In genomic region chr10:72655017-72655509, GRCm38 (mm10) we compare ENCODE assay signal across 8 mouse cellular contexts. TPM values are rescaled to one million over a fixed set of nuclear protein-coding genes. Genes with fewer than 3 reads are reported as not detected.
DNase-seq lines count a peak whose midpoint lies in the region; ATAC-seq and TF ChIP-seq lines count a peak whose summit lies in the region.

No protein-coding gene starts in this region.

- peaks cover 2% of the 10 kb centered on the region for H3K79me2 ChIP-seq in heart, adult 2 months (replicated peaks; ENCODE audit: control insufficient read depth, insufficient read depth, low read length)

- TF ChIP-seq EP300 in heart, adult 2 months (IDR thresholded peaks at IDR 0.05; ENCODE audit: insufficient read depth, low read depth, low read length), result no peak

- peaks cover 7% of the 10 kb centered on the region for H3K4me1 ChIP-seq in heart, adult 2 months (ENCODE audit: control insufficient read depth, insufficient read depth, low read length)
- H3K4me1 ChIP-seq in embryonic facial prominence, embryonic 14.5 days (ENCODE audit: control insufficient read depth, insufficient read depth, low read length), result peaks cover 5% of the 10 kb centered on the region; the same call in 1 of the 2 replicates
- peaks cover 5% of the 10 kb centered on the region; the same call in 1 of the 2 replicates for H3K4me1 ChIP-seq in stomach, embryonic 15.5 days

- WGBS in heart, adult 2 months, result under 1% methylated on average over 15 of the region's 15 CpGs
- WGBS in embryonic facial prominence, embryonic 14.5 days, result 2% methylated on average over 15 of the region's 15 CpGs
- WGBS in stomach, embryonic 15.5 days, result 1% methylated on average over 15 of the region's 15 CpGs

- ATAC-seq in embryonic facial prominence, embryonic 14.5 days (ENCODE audit: low read depth), result peak; percentile 74
- peak; percentile 53 to 63 for ATAC-seq in hematopoietic stem cell, adult 5-6 weeks (replicated peaks in 1 of 2; ENCODE audit: insufficient read depth in 1 of 2, low FRiP score in 2 of 2, low TSS enrichment in 1 of 2, low read depth in 1 of 2, poor library complexity in 2 of 2, severe bottlenecking in 2 of 2)
- peak; percentile 62 for ATAC-seq in stomach, embryonic 15.5 days (ENCODE audit: insufficient read depth, low FRiP score, low read depth)

- peak overlapping the region; percentile 78 for H3K4me2 ChIP-seq in embryonic facial prominence, embryonic 14.5 days (ENCODE audit: low read depth, low read length)
- peak overlapping the region; percentile 71 for H3K4me2 ChIP-seq in stomach, embryonic 15.5 days

- no peaks in the 10 kb centered on the region for H3K9me3 ChIP-seq in embryonic facial prominence, embryonic 14.5 days (ENCODE audit: control insufficient read depth, low read length)
- H3K9me3 ChIP-seq in stomach, embryonic 15.5 days, result no peaks in the 10 kb centered on the region

- H3K27ac ChIP-seq in heart, adult 2 months, result peak overlapping the region; percentile 90
- peak overlapping the region; percentile 95 for H3K27ac ChIP-seq in embryonic facial prominence, embryonic 14.5 days (replicated peaks; ENCODE audit: low read depth, low read length)
- H3K27ac ChIP-seq in stomach, embryonic 15.5 days, result peak overlapping the region; percentile 95

- no peaks in the 10 kb centered on the region for H3K36me3 ChIP-seq in heart, adult 2 months (ENCODE audit: control insufficient read depth, insufficient read depth, low read length)
- peaks cover 37% of the 10 kb centered on the region for H3K36me3 ChIP-seq in embryonic facial prominence, embryonic 14.5 days (ENCODE audit: control insufficient read depth, insufficient read depth, low read length)
- peaks cover 20% of the 10 kb centered on the region for H3K36me3 ChIP-seq in stomach, embryonic 15.5 days

- H3K4me3 ChIP-seq in heart, adult 2 months, result peak overlapping the region; percentile 85
- H3K4me3 ChIP-seq in embryonic facial prominence, embryonic 14.5 days (ENCODE audit: low read depth, low read length), result peak overlapping the region; percentile 76
- peak overlapping the region; percentile 82 for H3K4me3 ChIP-seq in stomach, embryonic 15.5 days (replicated peaks)

- H3K27me3 ChIP-seq in heart, adult 2 months (ENCODE audit: control insufficient read depth, insufficient read depth, low read length), result no peaks in the 10 kb centered on the region
- no peaks in the 10 kb centered on the region for H3K27me3 ChIP-seq in embryonic facial prominence, embryonic 14.5 days (replicated peaks; ENCODE audit: control insufficient read depth, insufficient read depth, low read length)
- H3K27me3 ChIP-seq in stomach, embryonic 15.5 days (replicated peaks), result no peaks in the 10 kb centered on the region

- intact Hi-C loops in heart, adult 2 months (cut with DNase I), result no loop called here
- intact Hi-C loops in left cerebral cortex, postnatal 14 days (cut with DNase I), result loop anchor here (5.0 kb wide), 1 partner anchor 442 kb away; the partner anchor contains the start of gene Pcdh15

- peak overlapping the region; percentile 89 for H3K9ac ChIP-seq in heart, adult 2 months (ENCODE audit: low read depth, low read length)
- H3K9ac ChIP-seq in embryonic facial prominence, embryonic 14.5 days (ENCODE audit: low read depth, low read length), result peak overlapping the region; percentile 90
- peak overlapping the region; percentile 63 for H3K9ac ChIP-seq in stomach, embryonic 15.5 days

- DNase-seq in heart, adult 2 months, result no peak
- DNase-seq in heart, adult 8-10 months (ENCODE audit: low spot score), result no peak
- DNase-seq in ZHBTc4 (ENCODE audit: low read depth, low spot score), result peak; percentile 80
- DNase-seq in embryonic facial prominence, embryonic 14.5 days (ENCODE audit: low spot score), result peak; percentile 86
- DNase-seq in left cerebral cortex, postnatal 14 days (ENCODE audit: low spot score in 2 of 2), result peak; percentile 69 to 91
- DNase-seq in mesoderm, embryonic 11.5 days (ENCODE audit: low read depth, low spot score), result peak; percentile 87

- TF ChIP-seq POLR2A in heart, adult 2 months (IDR thresholded peaks at IDR 0.05; ENCODE audit: insufficient read depth, low read depth, low read length), result no peak

- no peak for TF ChIP-seq CTCF in heart, adult 2 months (IDR thresholded peaks at IDR 0.05)

RNA-seq across cellular contexts. Expression of gene Zwint, which starts 0.4 kb away (rescaled TPM):
- 10 to 100 TPM; 41.2 to 47.6 TPM for total RNA-seq in heart, adult 2 months (2021)
- polyA plus RNA-seq in heart, adult 2 months (2012; rRNA removed), result 53.2 and 99.5 TPM in 2 replicates
- total RNA-seq in heart, adult 8-10 months (2022), result 10 to 100 TPM; 45.5 to 55.1 (median 47.5) TPM
- 214 and 243 TPM in 2 replicates for polyA plus RNA-seq in embryonic facial prominence, embryonic 14.5 days (2014; fragmentation: Nextera tagmentation; extraction: Ambion mirVana)
- total RNA-seq in hematopoietic stem cell, adult 5-6 weeks (2017), result 203 and 223 TPM in 2 replicates
- total RNA-seq in left cerebral cortex, postnatal 14 days (2021), result 100 to 1,000 TPM; 779 to 807 TPM
- polyA plus RNA-seq in stomach, embryonic 15.5 days (2015; fragmentation: Nextera tagmentation; extraction: Ambion mirVana), result 207 TPM in 2 replicates

Comparison
In these comparisons a context has a peak if more than half of its experiments do, and no peak if none do; other contexts are left out.
1. DNase-seq: peak in ZHBTc4 (single experiment), embryonic facial prominence, embryonic 14.5 days (single experiment), left cerebral cortex, postnatal 14 days (2 of 2) and mesoderm, embryonic 11.5 days (single experiment); none in heart, adult 2 months (0 of 2) and heart, adult 8-10 months (single experiment).
2. Peak in every context shown above with its lines, with median percentiles within 50 percentile points of each other: H3K27ac ChIP-seq, H3K4me3 ChIP-seq, H3K9ac ChIP-seq and ATAC-seq.